Mouse (Mus musculus) myocyte (in vitro differentiated cells): ENCODE results near the gene A730071L15Rik. TPM values are rescaled to one million over a fixed set of nuclear protein-coding genes. Genes with fewer than 3 reads are reported as not detected.

Experiments
- H3K27me3 ChIP-seq: one replicate; pipeline ENCODE4 v1.6.1; 2011; ENCODE audit not compliant: control insufficient read depth, insufficient read depth, insufficient read length
- H3K36me3 ChIP-seq: one replicate; pipeline ENCODE4 v1.6.1; 2011; ENCODE audit not compliant: control insufficient read depth, insufficient read depth
- H3K4me2 ChIP-seq: one replicate; pipeline ENCODE4 v1.6.1; 2011; ENCODE audit warnings: low read depth, control low read depth
- H3K4me3 ChIP-seq: one replicate; pipeline ENCODE4 v1.5.1; 2011; ENCODE audit warnings: mild to moderate bottlenecking, control low read depth, moderate library complexity
- H3K79me2 ChIP-seq: one replicate; pipeline ENCODE4 v1.6.1; 2011; ENCODE audit not compliant: control insufficient read depth, insufficient read depth
- H3ac ChIP-seq: one replicate; pipeline ENCODE4 v1.6.1; 2011; ENCODE audit not compliant: control insufficient read depth, insufficient read length
- CEBPB ChIP-seq: IDR thresholded peaks from 2 replicates; pipeline ENCODE4 v1.6.1; 2011; ENCODE audit warnings: mild to moderate bottlenecking, moderate library complexity; ENCODE audit not compliant: poor library complexity, insufficient read depth, severe bottlenecking
- E2F4 ChIP-seq: IDR thresholded peaks from one replicate; pipeline ENCODE4 v1.6.1; 2011; ENCODE audit warnings: mild to moderate bottlenecking, control low read depth, moderate library complexity; ENCODE audit not compliant: insufficient read depth
- MAX ChIP-seq: IDR thresholded peaks from one replicate; pipeline ENCODE4 v1.6.1; 2011; ENCODE audit warnings: low read depth, mild to moderate bottlenecking, control low read depth
- MYOD1 ChIP-seq, 3 experiments: IDR thresholded peaks; one replicate each; pipeline ENCODE4 v1.6.1; 2011; ENCODE audit warnings: control low read depth in 2 of 3, low read depth in 2 of 3, mild to moderate bottlenecking in 2 of 3, moderate library complexity in 1 of 3; ENCODE audit not compliant: insufficient read length in 2 of 3, control insufficient read depth in 1 of 3
- MYOG ChIP-seq, 3 experiments: IDR thresholded peaks; one replicate each; pipeline ENCODE4 v1.6.1; 2011; ENCODE audit warnings: control low read depth in 2 of 3, low read depth in 2 of 3, mild to moderate bottlenecking in 2 of 3; ENCODE audit not compliant: insufficient read length in 2 of 3, control insufficient read depth in 1 of 3, insufficient read depth in 1 of 3
- POLR2A ChIP-seq: IDR thresholded peaks from one replicate; pipeline ENCODE4 v1.6.1; 2011; ENCODE audit warnings: low read depth, mild to moderate bottlenecking, control low read depth, moderate library complexity; ENCODE audit not compliant: insufficient read length
- POLR2AphosphoS2 ChIP-seq: IDR thresholded peaks from one replicate; pipeline ENCODE4 v1.6.1; 2011; ENCODE audit warnings: low read depth, control low read depth; ENCODE audit not compliant: insufficient read length
- REST ChIP-seq: IDR thresholded peaks from one replicate; pipeline ENCODE4 v1.6.1; 2011; ENCODE audit warnings: mild to moderate bottlenecking, control low read depth, moderate library complexity; ENCODE audit not compliant: insufficient read depth, insufficient read length
- SRF ChIP-seq: IDR thresholded peaks from one replicate; pipeline ENCODE4 v1.6.1; 2011; ENCODE audit warnings: low read depth; ENCODE audit not compliant: control insufficient read depth, insufficient read length
- TCF12 ChIP-seq: IDR thresholded peaks from one replicate; pipeline ENCODE4 v1.6.1; 2011; ENCODE audit warnings: mild to moderate bottlenecking, control low read depth; ENCODE audit not compliant: poor library complexity, insufficient read depth, severe bottlenecking
- TCF3 ChIP-seq: IDR thresholded peaks from one replicate; pipeline ENCODE4 v1.6.1; 2011; ENCODE audit warnings: low read depth, control low read depth; ENCODE audit not compliant: insufficient read length
- USF1 ChIP-seq: IDR thresholded peaks from one replicate; pipeline ENCODE4 v1.6.1; 2011; ENCODE audit warnings: low read depth, mild to moderate bottlenecking, control low read depth, moderate library complexity
- polyA plus RNA-seq: library from polyadenylated mRNA; unstranded; fragments of >200 nt; fragmentation: generic; extraction: Trizol; gene quantifications from one replicate; pipeline ENCODE4 v1.2.1, GENCODE M21; 2012; ENCODE audit warnings: missing spikeins

The A730071L15Rik gene
- polyA plus RNA-seq, 1 experiment = 0.07 TPM

DNA sequence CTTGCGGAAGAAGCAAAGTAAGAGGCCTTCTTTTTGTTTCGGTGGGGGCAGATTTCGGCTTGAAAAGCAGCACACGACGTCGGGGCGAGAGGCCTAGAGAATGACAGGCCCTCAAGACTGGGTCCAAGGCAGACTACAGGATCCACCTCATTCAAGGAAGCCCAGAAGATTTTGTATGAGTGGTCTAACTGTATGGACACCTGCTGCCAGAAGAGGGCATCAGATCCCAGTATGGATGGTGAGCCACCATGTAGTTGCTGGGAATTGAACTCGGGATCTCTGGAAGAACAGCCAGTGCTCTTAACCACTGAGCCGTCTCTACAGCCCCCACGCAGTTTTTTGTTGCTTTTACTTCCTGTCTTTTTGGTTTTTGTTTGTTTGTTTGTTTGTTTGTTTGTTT lies 22.4 kb downstream of the A730071L15Rik start:
- Histone ChIP-seq H3K79me2 (no peaks in the 10 kb centered on the region), H3K27me3 (peaks cover 38% of the 10 kb centered on the region), H3K4me2 (no peak overlapping the region), H3K4me3 (no peak overlapping the region), H3ac (no peak overlapping the region), H3K36me3 (no peaks in the 10 kb centered on the region)
- TF ChIP-seq REST (no peak), MYOD1 (IDR thresholded peaks at IDR 0.05; ENCODE audit: control insufficient read depth in 1 of 3, insufficient read length in 2 of 3, low read depth in 2 of 3) (no peak), TCF12 (no peak), MYOG (IDR thresholded peaks at IDR 0.05; ENCODE audit: control insufficient read depth in 1 of 3, insufficient read depth in 1 of 3, insufficient read length in 2 of 3, low read depth in 2 of 3) (no peak), CEBPB (no peak), USF1 (no peak), E2F4 (no peak), TCF3 (no peak), POLR2A (no peak), MAX (no peak), POLR2AphosphoS2 (no peak), SRF (no peak)

DNA sequence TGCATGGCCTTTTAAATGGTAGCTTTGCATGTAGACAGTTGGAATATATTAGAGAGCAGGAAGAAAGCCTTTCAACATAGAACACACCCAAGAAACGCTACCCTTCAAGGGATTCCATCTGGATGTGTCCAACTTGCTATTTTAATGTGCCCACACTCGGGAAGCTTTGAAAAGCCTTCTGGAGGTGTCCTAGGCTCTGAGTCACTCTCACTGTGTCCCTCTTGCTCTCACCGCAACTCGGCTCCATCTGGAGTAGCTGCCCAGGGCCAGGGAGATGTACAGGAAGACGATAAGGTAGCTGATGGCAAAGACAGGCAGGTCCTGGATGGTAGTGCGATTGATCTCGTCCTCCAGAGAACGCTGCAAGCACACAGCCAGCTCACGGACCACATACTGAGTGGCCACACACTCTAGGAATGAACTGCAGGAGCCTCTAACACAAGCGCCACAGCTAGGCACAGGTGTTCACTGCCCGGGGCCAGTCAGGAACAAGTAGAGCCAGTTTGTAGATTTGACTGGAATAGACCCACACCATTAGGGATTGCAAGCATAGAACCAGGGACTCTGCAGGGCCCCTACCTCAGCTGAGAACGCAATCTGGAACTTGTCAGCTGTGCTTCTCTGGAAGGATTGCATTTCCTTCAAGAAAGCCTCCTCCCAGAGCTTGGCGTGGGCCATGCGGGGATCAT lies 24.9 kb downstream of the A730071L15Rik start:
- no peak overlapping the region for H3K4me2 ChIP-seq
- H3K79me2 ChIP-seq = no peaks in the 10 kb centered on the region
- H3ac ChIP-seq = no peak overlapping the region
- H3K4me3 ChIP-seq = no peak overlapping the region
- H3K36me3 ChIP-seq = no peaks in the 10 kb centered on the region
- H3K27me3 ChIP-seq = peaks cover 44% of the 10 kb centered on the region
- TF ChIP-seq MYOG (IDR thresholded peaks at IDR 0.05; ENCODE audit: control insufficient read depth in 1 of 3, insufficient read depth in 1 of 3, insufficient read length in 2 of 3, low read depth in 2 of 3) = no peak

DNA sequence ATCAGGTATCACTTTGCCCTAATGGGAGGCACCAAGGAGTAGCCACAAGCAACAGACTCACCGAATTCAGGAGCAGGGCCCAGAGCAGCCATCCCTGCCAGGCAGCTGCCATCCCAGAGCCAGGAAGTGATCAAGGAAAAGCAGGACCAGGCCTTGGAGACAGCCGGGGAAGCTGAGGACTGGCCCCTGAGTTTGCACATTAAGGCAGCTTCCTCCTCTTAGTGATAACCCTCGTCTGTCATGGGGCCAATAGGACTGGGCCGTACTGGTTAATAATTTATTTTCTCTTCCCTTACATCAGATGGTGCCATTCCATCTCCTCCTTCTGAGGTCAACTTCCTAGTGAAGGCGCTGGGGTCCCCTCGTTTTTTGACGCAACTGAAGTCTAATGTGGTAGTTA lies 30.2 kb downstream of the A730071L15Rik start, which contains the start of gene Npc1l1:
Gene Npc1l1, minus strand, starts transcription at position 132 of the 400 bp plus-strand sequence.
- no peak within 1 kb of the TSS for H3ac ChIP-seq
- no peaks in the 10 kb centered on the region for H3K36me3 ChIP-seq
- H3K4me3 ChIP-seq = no peak within 1 kb of the TSS
- H3K4me2 ChIP-seq = no peak within 1 kb of the TSS
- TF ChIP-seq SRF (no peak), POLR2A (no peak), POLR2AphosphoS2 (no peak), USF1 (no peak), TCF12 (no peak), E2F4 (no peak)
- H3K27me3 ChIP-seq = peaks cover 40% of the 10 kb centered on the region
- H3K79me2 ChIP-seq = no peaks in the 10 kb centered on the region

DNA sequence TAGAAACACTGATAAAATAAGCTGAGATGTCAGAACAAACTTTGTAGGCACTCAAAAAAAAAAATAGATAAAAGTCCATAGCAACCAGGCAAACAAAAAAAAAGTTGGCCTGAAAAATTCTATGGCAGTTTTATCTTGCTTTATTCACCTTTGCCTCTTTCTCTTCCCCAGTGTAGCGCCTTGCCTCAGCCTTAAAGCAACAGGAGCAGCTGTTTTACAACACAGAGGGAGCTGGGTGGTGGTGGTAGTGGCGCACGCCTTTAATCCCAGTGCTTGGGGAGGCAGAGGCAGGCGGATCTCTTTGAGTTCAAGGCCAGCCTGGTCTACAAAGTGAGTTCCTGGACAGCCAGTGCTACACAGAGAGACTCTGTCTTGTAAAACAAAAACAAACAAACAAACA lies 33.2 kb downstream of the A730071L15Rik start:
- H3K27me3 ChIP-seq = peaks cover 20% of the 10 kb centered on the region
- no peak overlapping the region for H3K4me3 ChIP-seq
- H3ac ChIP-seq = no peak overlapping the region
- no peaks in the 10 kb centered on the region for H3K36me3 ChIP-seq
- TF ChIP-seq POLR2A (no peak), POLR2AphosphoS2 (no peak), MYOD1 (IDR thresholded peaks at IDR 0.05; ENCODE audit: control insufficient read depth in 1 of 3, insufficient read length in 2 of 3, low read depth in 2 of 3) (no peak), MYOG (IDR thresholded peaks at IDR 0.05; ENCODE audit: control insufficient read depth in 1 of 3, insufficient read depth in 1 of 3, insufficient read length in 2 of 3, low read depth in 2 of 3) (no peak), TCF3 (no peak), REST (no peak), E2F4 (no peak), MAX (no peak), USF1 (no peak), TCF12 (no peak), SRF (no peak), CEBPB (no peak)
- H3K79me2 ChIP-seq = no peaks in the 10 kb centered on the region
- no peak overlapping the region for H3K4me2 ChIP-seq

- no peak overlapping the region for H3ac ChIP-seq
- H3K4me2 ChIP-seq = no peak overlapping the region
- no peak for TF ChIP-seq TCF3
- TF ChIP-seq POLR2AphosphoS2 = no peak
- no peak for TF ChIP-seq MYOD1 (IDR thresholded peaks at IDR 0.05; ENCODE audit: control insufficient read depth in 1 of 3, insufficient read length in 2 of 3, low read depth in 2 of 3)
- TF ChIP-seq CEBPB = no peak
Observed at GRCm38 (mm10) chr11:6244707-6245106, 44.9 kb downstream of the A730071L15Rik start.

More at GRCm38 (mm10) chr11:6244707-6245106, 44.9 kb downstream of the A730071L15Rik start:
- no peaks in the 10 kb centered on the region for H3K36me3 ChIP-seq
- no peaks in the 10 kb centered on the region for H3K27me3 ChIP-seq
- H3K4me3 ChIP-seq = no peak overlapping the region
- H3K79me2 ChIP-seq = no peaks in the 10 kb centered on the region

Other genes with a start within 250 kb of the A730071L15Rik start
- gene Gck, start 249.9 kb upstream of the A730071L15Rik start, polyA plus RNA-seq = 0.07 TPM
- gene Ykt6, start 244.3 kb upstream of the A730071L15Rik start, polyA plus RNA-seq = 89.7 TPM
- 1.5 TPM for gene Camk2b, start 133.7 kb upstream of the A730071L15Rik start, polyA plus RNA-seq
- gene Nudcd3, start 386 bp downstream of the A730071L15Rik start, polyA plus RNA-seq = 67.1 TPM
- gene Npc1l1, start 30.1 kb downstream of the A730071L15Rik start, polyA plus RNA-seq = 0.07 TPM
- 55.7 TPM for gene Ddx56, start 67.7 kb downstream of the A730071L15Rik start, polyA plus RNA-seq
- 66.9 TPM for gene Tmed4, start 74.8 kb downstream of the A730071L15Rik start, polyA plus RNA-seq
- 127 TPM for gene Ogdh, start 91.6 kb downstream of the A730071L15Rik start, polyA plus RNA-seq
- 37.1 TPM for gene Zmiz2, start 189.0 kb downstream of the A730071L15Rik start, polyA plus RNA-seq
- 3,065 TPM for gene Ppia, start 215.4 kb downstream of the A730071L15Rik start, polyA plus RNA-seq
- 175 TPM for gene H2afv, start 244.4 kb downstream of the A730071L15Rik start, polyA plus RNA-seq